Mouse (Mus musculus): ENCODE measurements around the gene Kcns1.
A peak's percentile ranks its signal among the peaks of the same experiment; 100 is the strongest.

Gene Kcns1

GRCm38 (mm10) chr2:164126533-164126955 is 44.4 kb downstream of the Kcns1 start:
- DNase-seq (ENCODE audit: low read depth, low spot score) = peak; percentile 32

GRCm38 (mm10) chr2:164123169-164123766 is 47.6 kb downstream of the Kcns1 start:
- DNase-seq (ENCODE audit: low read depth, low spot score) = no peak

DNA sequence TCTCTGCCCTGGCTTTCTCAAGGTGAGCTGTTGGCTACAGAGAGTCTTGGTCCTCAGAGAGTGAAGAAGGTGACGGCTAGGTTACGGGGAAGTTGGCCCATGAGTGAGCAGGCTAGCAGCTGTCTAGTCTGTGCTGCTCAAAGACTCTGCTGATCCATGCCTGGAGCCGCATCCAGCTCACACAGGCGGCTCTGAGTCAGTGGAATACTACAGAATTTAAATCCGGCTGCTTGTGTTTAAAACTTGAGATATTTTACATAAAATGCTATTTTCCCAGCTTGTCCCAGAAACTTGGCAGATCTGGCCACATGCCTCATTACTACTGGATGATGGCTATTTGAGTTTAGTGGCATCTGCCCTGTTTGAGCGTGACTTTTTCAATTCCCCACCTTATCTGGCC is 51.4 kb downstream of the Kcns1 start:
- DNase-seq (ENCODE audit: low read depth, low spot score) = no peak

GRCm38 (mm10) chr2:164115531-164115930 is 55.4 kb downstream of the Kcns1 start:
- DNase-seq (ENCODE audit: low read depth, low spot score) = no peak

- DNase-seq (ENCODE audit: low read depth, low spot score) = no peak
Observed at GRCm38 (mm10) chr2:164114051-164114450, 56.9 kb downstream of the Kcns1 start.
